Mouse (Mus musculus): ENCODE measurements around the gene Gal3st1. TPM values are rescaled to one million over a fixed set of nuclear protein-coding genes. Genes with fewer than 3 reads are reported as not detected.

The Gal3st1 gene
- total and polyA plus RNA-seq, 3 experiments, result 0.08 TPM; not detected in 2

GRCm38 (mm10) chr11:3981536-3981935, 1.9 kb upstream of the Gal3st1 start:
- Histone ChIP-seq H3K27ac (ENCODE audit: insufficient read depth, low read depth) (no peak overlapping the region), H3K27me3 (replicated peaks) (no peaks in the 10 kb centered on the region), H3K36me3 (replicated peaks in 1 of 2; ENCODE audit: control insufficient read depth in 1 of 2, insufficient read depth in 1 of 2, low read length in 1 of 2) (peaks cover 29 to 62% of the 10 kb centered on the region in 2 experiments), H3K4me3 (replicated peaks in 1 of 3; ENCODE audit: low read depth in 2 of 3, low read length in 2 of 3, poor library complexity in 1 of 3) (no peak overlapping the region), H3K4me2 (ENCODE audit: insufficient read depth, low read depth, poor library complexity, severe bottlenecking) (no peak overlapping the region), H3K79me2 (replicated peaks; ENCODE audit: control insufficient read depth, extremely low read depth, insufficient read depth, poor library complexity, severe bottlenecking) (no peaks in the 10 kb centered on the region), H3K9me3 (replicated peaks; ENCODE audit: low read length) (peaks cover 15% of the 10 kb centered on the region), H3K9ac (ENCODE audit: insufficient read depth, low read depth) (no peak overlapping the region), H3K4me1 (ENCODE audit: control insufficient read depth in 1 of 2, insufficient read depth in 2 of 2) (no peaks in the 10 kb centered on the region)
- no peak for DNase-seq (ENCODE audit: extremely low read depth)
- in situ Hi-C loops (cut with MboI; ENCODE audit: low pct_ligation_motif_present, low pct_unique_long_range_greater_than_20kb, low sequenced_read_pairs) (no loop called here), dilution Hi-C loops (cut with MboI; ENCODE audit: extremely low pct_ligation_motif_present, extremely low pct_unique_long_range_greater_than_20kb, low sequenced_read_pairs) (no loop called here)
- no peak for TF ChIP-seq ZMIZ1 (IDR thresholded peaks at IDR 0.05; ENCODE audit: low read depth, low read length)
- no peak for TF ChIP-seq SMC3 (IDR thresholded peaks at IDR 0.05; ENCODE audit: low read depth, low read length)
- TF ChIP-seq MAX (IDR thresholded peaks at IDR 0.05; ENCODE audit: low read length), result no peak
- TF ChIP-seq CHD1 (IDR thresholded peaks at IDR 0.05; ENCODE audit: low read depth, low read length), result no peak
- TF ChIP-seq E2F4 (IDR thresholded peaks at IDR 0.05; ENCODE audit: insufficient replicate concordance, low read depth, low read length), result no peak

GRCm38 (mm10) chr11:3982275-3983209, 894 bp upstream of the Gal3st1 start:
- Histone ChIP-seq H3K79me2 (replicated peaks; ENCODE audit: control insufficient read depth, extremely low read depth, insufficient read depth, poor library complexity, severe bottlenecking) (no peaks in the 10 kb centered on the region), H3K9ac (ENCODE audit: insufficient read depth, low read depth) (no peak overlapping the region), H3K4me1 (ENCODE audit: control insufficient read depth in 1 of 2, insufficient read depth in 2 of 2) (no peaks in the 10 kb centered on the region), H3K36me3 (replicated peaks in 1 of 2; ENCODE audit: control insufficient read depth in 1 of 2, insufficient read depth in 1 of 2, low read length in 1 of 2) (peaks cover 19 to 52% of the 10 kb centered on the region in 2 experiments), H3K27me3 (replicated peaks) (no peaks in the 10 kb centered on the region), H3K4me3 (replicated peaks in 1 of 3; ENCODE audit: low read depth in 2 of 3, low read length in 2 of 3, poor library complexity in 1 of 3) (no peak overlapping the region), H3K9me3 (replicated peaks; ENCODE audit: low read length) (peaks cover 15% of the 10 kb centered on the region), H3K4me2 (ENCODE audit: insufficient read depth, low read depth, poor library complexity, severe bottlenecking) (no peak overlapping the region), H3K27ac (ENCODE audit: insufficient read depth, low read depth) (no peak overlapping the region)
- dilution Hi-C loops (cut with MboI; ENCODE audit: extremely low pct_ligation_motif_present, extremely low pct_unique_long_range_greater_than_20kb, low sequenced_read_pairs), result no loop called here
- no peak for DNase-seq (ENCODE audit: extremely low read depth)
- in situ Hi-C loops (cut with MboI; ENCODE audit: low pct_ligation_motif_present, low pct_unique_long_range_greater_than_20kb, low sequenced_read_pairs), result no loop called here
- TF ChIP-seq TBP (conservative IDR thresholded peaks at IDR 0.05; ENCODE audit: low read depth, low read length), result no peak
- no peak for TF ChIP-seq USF2 (conservative IDR thresholded peaks at IDR 0.05; ENCODE audit: low read depth, low read length)
- no peak for TF ChIP-seq MAZ (IDR thresholded peaks at IDR 0.05; ENCODE audit: low read depth, low read length)
- no peak for TF ChIP-seq MYC (IDR thresholded peaks at IDR 0.05; ENCODE audit: low read depth, low read length)
- TF ChIP-seq ELF1 (IDR thresholded peaks at IDR 0.05; ENCODE audit: low read depth, low read length), result no peak
- TF ChIP-seq JUN (IDR thresholded peaks at IDR 0.05; ENCODE audit: insufficient read depth, low read depth, low read length), result no peak
- no peak for TF ChIP-seq ETS1 (conservative IDR thresholded peaks at IDR 0.05; ENCODE audit: low read depth, low read length)
- TF ChIP-seq KAT2A (IDR thresholded peaks at IDR 0.05; ENCODE audit: insufficient replicate concordance, low read length), result no peak
- TF ChIP-seq ZKSCAN1 (IDR thresholded peaks at IDR 0.05; ENCODE audit: borderline replicate concordance, low read depth, low read length), result no peak
- TF ChIP-seq BHLHE40 (IDR thresholded peaks at IDR 0.05; ENCODE audit: low read depth, low read length), result no peak
- TF ChIP-seq E2F4 (IDR thresholded peaks at IDR 0.05; ENCODE audit: insufficient replicate concordance, low read depth, low read length), result no peak
- TF ChIP-seq CHD2 (IDR thresholded peaks at IDR 0.05; ENCODE audit: low read length), result no peak
- no peak for TF ChIP-seq MXI1 (IDR thresholded peaks at IDR 0.05; ENCODE audit: low read depth, low read length)
- no peak for TF ChIP-seq ZMIZ1 (IDR thresholded peaks at IDR 0.05; ENCODE audit: low read depth, low read length)
- no peak for TF ChIP-seq RCOR1 (conservative IDR thresholded peaks at IDR 0.05; ENCODE audit: low read depth, low read length)
- no peak for TF ChIP-seq IRF4 (IDR thresholded peaks at IDR 0.05; ENCODE audit: low read depth, low read length)
- no peak; the same call in 1 of the 2 replicates for TF ChIP-seq POLR2AphosphoS2 (IDR thresholded peaks at IDR 0.05; ENCODE audit: low read depth, low read length)
- TF ChIP-seq ZC3H11A (IDR thresholded peaks at IDR 0.05; ENCODE audit: low read depth, low read length), result no peak
